Mouse (Mus musculus) ovary, postnatal 10 days (tissue): ENCODE data around the gene Gfra1.

ENCODE experiments used
- DNase-seq: peaks from one replicate; pipeline ENCODE4 v3.0.0; 2022; ENCODE audit warnings: low spot score

Gfra1 gene

GRCm38 (mm10) chr19:58455496-58456061, at the start of gene Gfra1:
Gfra1 (minus strand) TSS chr19:58455909.
- no peak for DNase-seq

- no peak for DNase-seq
Measured at GRCm38 (mm10) chr19:58500049-58500448, 44.3 kb upstream of the Gfra1 start.

- no peak for DNase-seq
Measured at GRCm38 (mm10) chr19:58499420-58499966, 43.8 kb upstream of the Gfra1 start.

- DNase-seq, result no peak
Measured at GRCm38 (mm10) chr19:58497106-58497505, 41.4 kb upstream of the Gfra1 start.

- DNase-seq, result no peak
Measured at GRCm38 (mm10) chr19:58486686-58487085, 31.0 kb upstream of the Gfra1 start.

- DNase-seq, result no peak
Measured at GRCm38 (mm10) chr19:58482373-58482977, 26.8 kb upstream of the Gfra1 start.

- no peak for DNase-seq
Measured at GRCm38 (mm10) chr19:58474251-58474650, 18.5 kb upstream of the Gfra1 start.

GRCm38 (mm10) chr19:58469421-58469820, 13.7 kb upstream of the Gfra1 start:
- DNase-seq, result peak; percentile 77

- no peak for DNase-seq
Measured at GRCm38 (mm10) chr19:58468331-58468730, 12.6 kb upstream of the Gfra1 start.

GRCm38 (mm10) chr19:58463755-58464154, 8.0 kb upstream of the Gfra1 start:
- no peak for DNase-seq

- DNase-seq, result no peak
Measured at GRCm38 (mm10) chr19:58460361-58461022, 4.8 kb upstream of the Gfra1 start.

- DNase-seq, result no peak
Measured at GRCm38 (mm10) chr19:58456491-58457061, 867 bp upstream of the Gfra1 start.

- no peak for DNase-seq
Measured at GRCm38 (mm10) chr19:58455061-58455495, 631 bp downstream of the Gfra1 start.

GRCm38 (mm10) chr19:58454261-58455060, 1.2 kb downstream of the Gfra1 start:
- peak; percentile 18 for DNase-seq

- DNase-seq, result no peak
Measured at GRCm38 (mm10) chr19:58453581-58453980, 2.1 kb downstream of the Gfra1 start.

- DNase-seq, result no peak
Measured at GRCm38 (mm10) chr19:58452941-58453551, 2.7 kb downstream of the Gfra1 start.

GRCm38 (mm10) chr19:58452178-58452819, 3.4 kb downstream of the Gfra1 start:
- no peak for DNase-seq

GRCm38 (mm10) chr19:58451323-58451722, 4.4 kb downstream of the Gfra1 start:
- DNase-seq, result no peak

- no peak for DNase-seq
Measured at GRCm38 (mm10) chr19:58450716-58451115, 5.0 kb downstream of the Gfra1 start.

- no peak for DNase-seq
Measured at GRCm38 (mm10) chr19:58442785-58443732, 12.7 kb downstream of the Gfra1 start.
